Mouse (Mus musculus) liver, embryonic 15.5 days (tissue): ENCODE data around the gene Espn. TPM values are rescaled to one million over a fixed set of nuclear protein-coding genes. Genes with fewer than 3 reads are reported as not detected.

Source experiments
- ATAC-seq: fragments of 200-750 bp; cut with Nextera tagmentation; 2 replicates; pipeline ENCODE4 v1.8.0; 2017; ENCODE audit warnings: moderate number of reproducible peaks, mild to moderate bottlenecking, moderate library complexity; ENCODE audit not compliant: insufficient read depth
- H3K27ac ChIP-seq: fragments of 300-500 bp; sonication (generic); replicated peaks from 2 replicates; pipeline ENCODE4 v1.5.1; 2015; ENCODE audit warnings: mild to moderate bottlenecking, inconsistent platforms
- H3K27me3 ChIP-seq: fragments of 300-500 bp; sonication (generic); 2 replicates; pipeline ENCODE4 v1.6.1; 2015; ENCODE audit warnings: mild to moderate bottlenecking, inconsistent platforms
- H3K36me3 ChIP-seq: fragments of 300-500 bp; sonication (generic); replicated peaks from 2 replicates; pipeline ENCODE4 v1.6.1; 2015; ENCODE audit warnings: moderate library complexity, mild to moderate bottlenecking, inconsistent platforms
- H3K4me1 ChIP-seq: fragments of 300-500 bp; sonication (generic); replicated peaks from 2 replicates; pipeline ENCODE4 v1.6.1; 2015; ENCODE audit warnings: inconsistent platforms
- H3K4me2 ChIP-seq: fragments of 300-500 bp; sonication (generic); 2 replicates; pipeline ENCODE4 v1.6.1; 2015; ENCODE audit warnings: moderate library complexity, mild to moderate bottlenecking, inconsistent platforms
- H3K4me3 ChIP-seq: fragments of 300-500 bp; sonication (generic); replicated peaks from 2 replicates; pipeline ENCODE4 v1.5.1; 2015; ENCODE audit warnings: mild to moderate bottlenecking, inconsistent platforms
- H3K9ac ChIP-seq: fragments of 300-500 bp; sonication (generic); 2 replicates; pipeline ENCODE4 v1.6.1; 2015; ENCODE audit warnings: moderate library complexity, mild to moderate bottlenecking, inconsistent platforms
- H3K9me3 ChIP-seq: fragments of 300-500 bp; sonication (generic); replicated peaks from 2 replicates; pipeline ENCODE4 v1.6.1; 2016; ENCODE audit warnings: inconsistent platforms
- WGBS: fragments of 180-500 bp; shearing (Covaris S2); methylation state at CpG from one replicate; pipeline ENCODE4 v1.1.7; 2015; ENCODE audit warnings: mixed read lengths; ENCODE audit not compliant: insufficient replicate concordance; 5-methylcytosine and 5-hydroxymethylcytosine counted together
- polyA plus RNA-seq: library from polyadenylated mRNA; unstranded; fragments of >200 nt; fragmentation: Nextera tagmentation; extraction: Ambion mirVana; gene quantifications from 2 replicates; pipeline ENCODE4 v1.2.1, GENCODE M21; 2015

The Espn gene
- polyA plus RNA-seq, 1 experiment from 2014 or later: 1.5 TPM

DNA sequence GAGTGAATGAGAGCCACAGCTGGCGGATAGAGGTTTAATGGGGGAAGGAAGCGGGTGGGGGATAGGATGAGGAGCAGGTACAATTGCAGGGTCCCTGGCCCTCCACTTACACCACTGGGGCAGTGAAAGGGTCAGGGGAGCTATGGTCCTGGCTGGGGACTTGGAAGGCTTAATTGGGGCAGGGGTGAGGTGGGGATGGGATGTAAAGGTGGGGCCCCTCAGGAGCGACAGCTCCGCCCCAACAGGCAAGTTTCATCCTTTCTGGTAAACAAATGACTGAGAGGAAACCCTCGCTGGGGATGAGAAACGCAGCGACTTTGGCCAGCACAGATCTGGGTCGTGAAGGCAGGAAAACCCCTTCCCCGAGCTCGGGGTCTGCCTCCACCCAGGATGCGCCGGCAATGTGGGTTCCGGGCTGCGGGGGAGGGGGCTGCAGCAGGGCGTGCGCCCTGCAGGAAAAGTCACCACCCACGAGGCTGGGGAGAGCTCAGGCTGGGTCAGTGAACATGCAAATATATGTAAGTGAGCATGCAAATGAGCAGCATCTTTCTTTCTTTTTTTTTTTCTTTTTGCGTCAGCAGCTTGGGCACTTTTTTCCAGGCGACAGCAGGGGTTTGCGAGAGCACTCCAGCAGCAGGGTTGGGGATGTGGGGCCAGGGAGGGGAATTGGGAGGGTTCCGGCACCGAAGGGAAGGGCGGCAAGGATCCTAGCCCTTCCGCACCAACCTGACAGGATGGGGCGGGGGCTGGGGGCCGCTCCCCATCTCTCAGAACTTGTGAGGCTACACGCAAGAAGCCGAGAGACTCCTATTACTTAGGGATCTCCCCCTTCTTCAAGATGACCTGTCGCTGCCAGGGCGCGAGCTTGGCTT lies 31.6 kb downstream of the Espn start:
- no peaks in the 10 kb centered on the region for H3K9me3 ChIP-seq
- WGBS: 4% methylated on average over 31 of the region's 31 CpGs
- H3K27ac ChIP-seq: no peak overlapping the region
- H3K36me3 ChIP-seq: no peaks in the 10 kb centered on the region
- H3K4me3 ChIP-seq: 0 out of 2 replicates have a peak overlapping the region, but pooled peaks have one; percentile 5
- peaks cover 29% of the 10 kb centered on the region for H3K4me1 ChIP-seq
- peaks cover 100% of the 10 kb centered on the region for H3K27me3 ChIP-seq
- H3K4me2 ChIP-seq: peak overlapping the region; percentile 14; the same call in 1 of the 2 replicates
- H3K9ac ChIP-seq: no peak overlapping the region
- ATAC-seq: no peak

DNA sequence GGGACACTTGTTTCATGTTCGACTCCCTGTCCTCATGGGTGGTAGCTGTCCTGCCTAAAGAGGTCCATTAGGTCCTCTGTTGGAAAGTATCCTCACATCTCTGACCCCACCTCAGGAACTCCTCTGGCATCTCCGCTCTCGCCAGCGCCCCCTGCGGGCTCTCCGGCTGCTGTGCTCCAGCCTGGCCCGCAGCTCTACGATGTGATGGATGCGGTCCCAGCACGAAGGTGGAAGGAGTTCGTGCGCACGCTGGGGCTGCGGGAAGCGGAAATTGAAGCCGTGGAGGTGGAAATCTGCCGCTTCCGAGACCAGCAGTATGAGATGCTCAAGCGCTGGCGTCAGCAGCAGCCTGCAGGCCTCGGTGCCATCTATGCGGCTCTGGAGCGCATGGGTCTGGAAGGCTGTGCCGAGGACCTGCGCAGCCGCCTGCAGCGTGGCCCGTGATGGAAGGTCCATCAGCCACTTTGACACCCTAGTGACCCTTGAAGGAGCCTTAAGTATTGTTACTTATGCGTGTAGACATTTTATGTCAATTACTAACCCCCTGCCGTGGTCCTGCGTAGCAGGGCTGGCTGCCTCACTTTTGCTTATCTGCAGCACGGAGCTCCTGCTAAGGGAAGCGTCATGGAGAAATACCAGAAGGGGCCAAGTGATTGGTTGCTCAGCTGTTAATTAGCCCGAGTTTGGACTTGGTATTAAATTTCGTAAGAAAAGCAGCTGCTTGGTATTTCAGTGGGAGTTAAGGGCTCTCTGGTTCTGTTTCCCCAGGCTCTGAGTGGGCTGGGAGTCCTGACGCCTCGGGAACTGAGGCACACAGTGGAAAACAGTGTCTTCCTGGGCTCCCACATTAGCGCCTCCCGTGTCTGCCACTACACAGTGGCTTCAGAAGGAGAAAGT lies 32.5 kb downstream of the Espn start:
- no peak for ATAC-seq
- Histone ChIP-seq H3K9ac (no peak overlapping the region), H3K36me3 (0 out of 2 replicates have a peak, but pooled peaks cover 4% of the 10 kb centered on the region), H3K4me1 (peaks cover 29% of the 10 kb centered on the region), H3K4me2 (no peak overlapping the region), H3K27me3 (peaks cover 100% of the 10 kb centered on the region), H3K4me3 (no peak overlapping the region), H3K27ac (no peak overlapping the region), H3K9me3 (no peaks in the 10 kb centered on the region)
- 15% methylated on average over 39 of the region's 39 CpGs for WGBS

DNA sequence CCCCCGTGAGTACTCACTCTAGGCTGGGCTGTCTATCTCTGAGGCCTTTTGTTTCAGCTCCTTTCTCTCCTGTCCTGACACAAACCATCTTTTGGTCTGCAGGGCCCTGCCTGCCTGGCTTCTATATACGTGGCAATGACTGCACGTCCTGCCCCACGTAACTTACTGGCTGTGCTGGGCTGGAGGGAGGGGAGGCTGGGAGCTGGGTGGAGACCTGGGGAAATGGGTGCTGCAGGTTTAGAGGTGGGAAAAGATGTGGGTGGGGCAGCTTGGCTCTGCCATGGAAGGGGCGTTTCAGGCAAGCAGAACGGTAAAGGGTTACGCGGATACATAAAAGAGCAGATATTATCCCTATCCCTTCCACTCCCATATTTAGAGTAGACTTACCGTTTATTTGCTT lies 34.6 kb downstream of the Espn start:
- WGBS: 60% methylated on average over 9 of the region's 9 CpGs
- no peaks in the 10 kb centered on the region for H3K9me3 ChIP-seq
- H3K4me2 ChIP-seq: no peak overlapping the region
- H3K36me3 ChIP-seq: peaks cover 21% of the 10 kb centered on the region
- peaks cover 29% of the 10 kb centered on the region for H3K4me1 ChIP-seq
- H3K27ac ChIP-seq: no peak overlapping the region
- H3K27me3 ChIP-seq: peaks cover 90% of the 10 kb centered on the region
- H3K4me3 ChIP-seq: no peak overlapping the region
- ATAC-seq: no peak
- no peak overlapping the region for H3K9ac ChIP-seq

DNA sequence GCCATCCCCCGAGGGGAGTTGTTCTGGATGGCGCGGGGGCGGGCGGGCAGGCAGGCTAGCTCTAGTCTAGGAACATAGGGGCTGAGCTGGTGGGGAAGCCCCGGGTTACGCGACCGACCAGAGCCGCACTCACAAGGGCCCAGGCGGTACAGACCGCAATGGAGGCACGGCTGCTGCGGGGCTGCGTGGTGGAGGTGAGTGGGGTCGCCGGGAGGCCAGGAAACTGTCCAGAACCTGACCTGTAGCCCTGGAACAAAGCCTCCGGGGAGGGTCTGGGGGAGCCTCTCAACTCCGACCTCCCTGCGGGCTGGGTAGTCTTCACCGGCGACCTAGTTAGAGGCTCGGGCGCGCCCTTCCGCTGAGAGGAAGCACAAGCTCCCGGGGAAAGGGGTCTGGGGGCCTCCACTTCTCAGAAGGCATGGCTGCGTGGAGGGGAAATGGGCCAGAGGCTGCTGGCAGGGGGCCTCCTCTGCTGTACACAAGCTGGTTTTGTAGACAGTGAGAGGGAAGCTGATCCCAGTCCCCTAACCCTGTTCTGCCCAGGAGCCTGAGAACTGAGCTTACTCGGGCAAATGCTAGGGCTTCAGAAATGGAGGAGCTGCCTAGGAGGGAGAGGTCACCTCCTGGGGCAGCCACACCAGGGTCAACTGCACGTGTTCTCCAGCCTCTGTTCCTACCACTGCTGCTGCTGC lies 36.1 kb downstream of the Espn start, which contains the start of gene Tnfrsf25:
Gene Tnfrsf25, plus strand, starts transcription at position 14 of the 692 bp plus-strand sequence.
- ATAC-seq: peak; percentile 23; the same call in 1 of the 2 replicates
- Histone ChIP-seq H3K4me3 (0 out of 2 replicates have a peak within 1 kb of the TSS, but pooled peaks have one; percentile 4), H3K27me3 (peaks cover 75% of the 10 kb centered on the region), H3K9me3 (no peaks in the 10 kb centered on the region), H3K9ac (no peak within 1 kb of the TSS), H3K36me3 (peaks cover 32% of the 10 kb centered on the region), H3K27ac (no peak within 1 kb of the TSS), H3K4me2 (peak within 1 kb of the TSS; percentile 43), H3K4me1 (peaks cover 35% of the 10 kb centered on the region)
- 1% methylated on average over 30 of the region's 30 CpGs for WGBS

DNA sequence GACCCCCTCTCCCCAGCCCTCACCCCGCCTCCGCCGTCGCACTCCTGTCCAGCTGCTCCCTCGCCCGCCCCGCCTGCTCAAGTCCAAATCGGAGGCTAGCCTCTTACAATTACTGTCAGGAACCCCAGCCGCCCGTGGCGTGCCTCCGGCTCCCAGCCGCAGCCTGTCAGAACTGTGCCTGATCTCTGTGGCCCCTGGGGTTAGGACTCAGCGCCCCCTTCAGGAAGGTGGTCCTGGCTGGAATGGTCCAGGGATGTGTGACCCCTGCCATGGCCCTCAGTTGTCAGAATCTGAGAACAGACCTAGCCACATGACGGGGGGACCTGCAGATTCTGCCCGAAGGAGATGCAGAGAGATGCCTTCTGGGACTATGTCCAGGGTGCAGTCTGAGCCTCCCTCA lies 38.1 kb downstream of the Espn start:
- H3K36me3 ChIP-seq: peaks cover 39% of the 10 kb centered on the region
- H3K4me3 ChIP-seq: no peak overlapping the region
- no peak overlapping the region for H3K4me2 ChIP-seq
- no peak overlapping the region for H3K27ac ChIP-seq
- ATAC-seq: no peak
- H3K4me1 ChIP-seq: peaks cover 39% of the 10 kb centered on the region
- H3K9me3 ChIP-seq: no peaks in the 10 kb centered on the region
- H3K27me3 ChIP-seq: peaks cover 55% of the 10 kb centered on the region
- no peak overlapping the region for H3K9ac ChIP-seq
- WGBS: 85% methylated on average over 16 of the region's 16 CpGs

DNA sequence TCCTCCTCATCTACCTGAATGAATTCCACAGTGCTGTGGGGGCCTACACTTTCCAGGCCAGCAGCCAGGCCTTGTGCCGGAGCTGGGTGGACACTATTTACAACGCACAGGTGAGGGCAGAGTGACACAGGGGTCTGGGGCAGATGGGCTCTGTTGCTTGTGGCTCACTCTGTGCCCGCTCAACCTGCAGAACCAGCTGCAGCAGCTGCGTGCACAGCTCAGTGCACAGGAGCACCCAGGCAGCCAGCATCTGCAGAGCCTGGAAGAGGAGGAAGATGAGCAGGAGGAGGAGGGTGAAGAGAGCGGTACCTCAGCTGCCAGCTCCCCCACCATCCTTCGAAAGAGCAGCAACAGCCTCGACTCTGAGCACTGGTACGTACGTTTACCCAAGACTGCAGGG lies 39.8 kb downstream of the Espn start:
- H3K9me3 ChIP-seq: no peaks in the 10 kb centered on the region
- no peak overlapping the region for H3K4me2 ChIP-seq
- H3K4me1 ChIP-seq: peaks cover 56% of the 10 kb centered on the region
- no peak overlapping the region for H3K4me3 ChIP-seq
- H3K27me3 ChIP-seq: peaks cover 38% of the 10 kb centered on the region
- peak overlapping the region; percentile 10; the same call in 1 of the 2 replicates for H3K27ac ChIP-seq
- H3K36me3 ChIP-seq: peaks cover 56% of the 10 kb centered on the region
- ATAC-seq: no peak
- WGBS: 83% methylated on average over 9 of the region's 9 CpGs
- no peak overlapping the region for H3K9ac ChIP-seq

DNA sequence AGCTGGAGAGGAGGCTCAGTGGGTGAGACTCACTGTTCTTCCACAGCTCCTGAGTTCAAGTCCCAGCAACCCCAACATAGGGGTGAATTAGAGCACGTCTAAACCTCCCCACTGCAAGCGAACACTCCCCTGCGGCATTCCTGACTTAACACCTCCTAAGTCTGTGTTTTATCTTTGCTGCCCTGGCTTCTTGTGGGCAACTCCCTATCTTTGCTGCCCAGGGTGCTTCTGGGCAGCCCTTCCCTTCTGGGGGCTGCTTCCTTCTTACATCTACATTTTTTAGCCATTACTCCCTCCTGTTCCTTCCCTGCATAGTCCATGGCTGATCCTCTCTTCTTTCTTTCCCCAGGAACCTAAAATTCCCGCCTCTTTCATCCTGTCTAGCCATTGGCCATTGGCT lies 41.5 kb downstream of the Espn start:
- H3K27ac ChIP-seq: peak overlapping the region; percentile 84
- peaks cover 21% of the 10 kb centered on the region for H3K27me3 ChIP-seq
- H3K9me3 ChIP-seq: no peaks in the 10 kb centered on the region
- peaks cover 73% of the 10 kb centered on the region for H3K36me3 ChIP-seq
- H3K4me2 ChIP-seq: peak overlapping the region; percentile 58
- no peak overlapping the region for H3K4me3 ChIP-seq
- H3K9ac ChIP-seq: peak overlapping the region; percentile 34
- peak; percentile 72 for ATAC-seq
- H3K4me1 ChIP-seq: peaks cover 58% of the 10 kb centered on the region
- 18% methylated on average over 4 of the region's 4 CpGs for WGBS

DNA sequence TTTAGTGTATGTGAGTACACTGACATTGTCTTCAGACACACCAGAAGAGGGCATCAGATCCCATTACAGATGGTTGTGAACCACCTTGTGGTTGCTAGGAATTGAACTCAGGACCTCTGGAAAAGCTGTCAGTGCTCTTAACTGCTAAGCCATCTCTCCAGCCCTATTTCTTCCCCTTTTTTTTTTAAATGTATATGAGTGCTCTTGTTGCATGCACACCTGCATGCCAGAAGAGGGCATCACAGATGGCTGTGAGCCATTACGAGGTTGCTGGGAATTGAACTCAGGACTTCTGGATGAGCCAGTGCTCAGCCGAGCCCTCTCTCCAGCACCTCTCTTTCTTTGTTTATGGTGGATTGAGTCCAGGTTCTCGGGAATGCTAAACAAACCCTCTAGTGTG lies 42.7 kb downstream of the Espn start:
- H3K36me3 ChIP-seq: peaks cover 73% of the 10 kb centered on the region
- no peak overlapping the region for H3K9ac ChIP-seq
- ATAC-seq: no peak
- peaks cover 10% of the 10 kb centered on the region for H3K27me3 ChIP-seq
- no peaks in the 10 kb centered on the region for H3K9me3 ChIP-seq
- WGBS: 80% methylated on average over 3 of the region's 3 CpGs
- peaks cover 52% of the 10 kb centered on the region for H3K4me1 ChIP-seq
- no peak overlapping the region for H3K4me3 ChIP-seq
- no peak overlapping the region for H3K4me2 ChIP-seq
- peak overlapping the region; percentile 84 for H3K27ac ChIP-seq

DNA sequence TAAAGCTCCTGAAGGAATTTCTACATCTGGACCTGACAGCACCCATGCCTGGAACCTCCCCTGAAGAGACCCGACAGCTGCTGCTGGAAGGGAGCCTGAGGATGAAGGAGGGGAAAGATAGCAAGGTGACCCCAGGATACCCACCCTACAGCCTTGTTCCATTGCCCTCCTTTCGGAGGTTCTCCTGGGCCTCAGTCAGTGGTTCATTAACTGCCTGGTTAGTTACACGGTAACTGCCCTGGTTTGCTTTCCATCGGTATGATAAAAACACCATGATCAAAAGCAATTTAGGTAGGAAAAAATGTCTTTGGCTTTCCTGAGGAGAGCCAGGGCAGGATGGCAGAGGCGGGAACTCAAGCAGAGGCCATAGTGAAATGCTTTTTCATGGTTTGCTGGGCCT lies 43.5 kb downstream of the Espn start:
- 89% methylated on average over 5 of the region's 5 CpGs for WGBS
- peak overlapping the region; percentile 54; the same call in 1 of the 2 replicates for H3K4me3 ChIP-seq
- no peak for ATAC-seq
- H3K27ac ChIP-seq: peak overlapping the region; percentile 62; the same call in 1 of the 2 replicates
- H3K4me1 ChIP-seq: peaks cover 52% of the 10 kb centered on the region
- peaks cover 76% of the 10 kb centered on the region for H3K36me3 ChIP-seq
- peak overlapping the region; percentile 85 for H3K4me2 ChIP-seq
- H3K27me3 ChIP-seq: 0 out of 2 replicates have a peak, but pooled peaks cover 1% of the 10 kb centered on the region
- no peak overlapping the region for H3K9ac ChIP-seq
- no peaks in the 10 kb centered on the region for H3K9me3 ChIP-seq

DNA sequence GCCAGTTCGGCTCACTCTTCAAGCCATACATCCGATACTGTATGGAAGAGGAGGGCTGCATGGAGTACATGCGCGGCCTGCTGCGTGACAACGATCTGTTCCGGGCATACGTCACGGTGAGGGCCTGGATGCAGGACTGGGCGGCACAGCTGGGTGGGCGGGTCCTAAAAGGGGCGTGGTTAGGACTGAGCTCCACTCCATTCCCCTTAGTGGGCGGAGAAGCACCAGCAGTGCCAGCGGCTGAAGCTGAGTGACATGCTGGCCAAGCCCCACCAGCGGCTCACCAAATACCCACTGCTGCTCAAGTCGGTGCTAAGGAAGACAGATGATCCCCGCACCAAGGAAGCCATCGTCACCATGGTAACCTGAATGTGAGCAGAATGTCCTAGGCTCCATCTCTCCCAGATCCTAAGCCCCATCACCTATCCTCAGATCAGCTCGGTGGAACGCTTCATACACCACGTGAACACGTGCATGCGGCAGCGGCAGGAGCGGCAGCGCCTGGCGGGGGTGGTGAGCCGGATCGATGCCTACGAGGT lies 44.1 kb downstream of the Espn start:
- Histone ChIP-seq H3K9me3 (no peaks in the 10 kb centered on the region), H3K27ac (peak overlapping the region; percentile 89), H3K4me3 (peak overlapping the region; percentile 54), H3K27me3 (no peaks in the 10 kb centered on the region), H3K36me3 (peaks cover 77% of the 10 kb centered on the region), H3K9ac (peak overlapping the region; percentile 47; the same call in 1 of the 2 replicates), H3K4me2 (peak overlapping the region; percentile 85), H3K4me1 (peaks cover 52% of the 10 kb centered on the region)
- WGBS: 60% methylated on average over 30 of the region's 30 CpGs
- peak; percentile 86 for ATAC-seq
